Mouse (Mus musculus): ENCODE results near the gene Slc1a2. TPM values are rescaled to one million over a fixed set of nuclear protein-coding genes. Genes with fewer than 3 reads are reported as not detected.

The Slc1a2 gene
- polyA plus RNA-seq, 1 experiment from 2014 or later: 13.1 TPM

DNA sequence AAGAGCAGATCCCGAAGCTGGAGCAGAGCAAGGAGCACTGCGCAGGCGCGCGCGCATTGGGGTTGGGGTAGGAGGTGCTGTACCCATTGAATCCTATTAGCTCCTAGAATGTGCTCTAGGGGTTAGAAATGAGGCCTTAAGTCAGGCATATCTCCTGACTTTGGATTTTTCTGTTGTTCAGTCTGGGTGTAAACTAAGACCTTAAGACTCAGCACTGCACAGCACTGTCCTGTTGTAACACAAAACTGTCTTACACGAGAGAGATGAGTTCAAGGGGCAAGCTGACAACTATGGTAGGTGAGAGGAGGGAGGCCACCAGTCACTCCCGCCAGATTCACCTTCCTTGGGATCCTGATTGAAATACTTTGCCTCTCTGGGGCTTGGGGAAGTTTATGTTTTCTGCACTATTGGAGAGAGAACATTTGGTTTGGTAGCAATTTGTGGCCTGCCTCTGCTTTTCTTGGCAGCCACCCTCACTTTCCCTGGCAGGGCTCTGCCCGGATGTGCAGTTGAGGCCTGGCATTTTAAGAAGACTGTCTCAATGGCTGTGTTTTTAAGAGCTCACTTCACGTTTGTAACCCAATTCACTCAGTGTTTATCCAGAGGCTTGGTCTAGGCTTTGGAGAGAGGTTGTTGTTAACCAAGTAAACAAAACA, 9.5 kb upstream of the Slc1a2 start:
- H3K4me3 ChIP-seq (replicated peaks): no peak overlapping the region
- no peak overlapping the region for H3K27ac ChIP-seq
- no peak overlapping the region for H3K9ac ChIP-seq
- no peak for ATAC-seq (ENCODE audit: low FRiP score)
- H3K9me3 ChIP-seq: no peaks in the 10 kb centered on the region
- H3K4me2 ChIP-seq: no peak overlapping the region
- H3K36me3 ChIP-seq (replicated peaks): no peaks in the 10 kb centered on the region
- no peaks in the 10 kb centered on the region for H3K4me1 ChIP-seq
- H3K27me3 ChIP-seq: no peaks in the 10 kb centered on the region
- WGBS: 89% methylated on average over 10 of the region's 10 CpGs

GRCm38 (mm10) chr2:102650322-102650721, 8.1 kb upstream of the Slc1a2 start:
- ATAC-seq (ENCODE audit: low FRiP score): no peak
- no peak overlapping the region for H3K9ac ChIP-seq
- no peaks in the 10 kb centered on the region for H3K27me3 ChIP-seq
- H3K4me1 ChIP-seq: no peaks in the 10 kb centered on the region
- no peak overlapping the region for H3K4me3 ChIP-seq (replicated peaks)
- no peaks in the 10 kb centered on the region for H3K36me3 ChIP-seq (replicated peaks)
- WGBS: 85% methylated on average over 4 of the region's 4 CpGs
- no peaks in the 10 kb centered on the region for H3K9me3 ChIP-seq
- no peak overlapping the region for H3K4me2 ChIP-seq
- H3K27ac ChIP-seq: no peak overlapping the region

DNA sequence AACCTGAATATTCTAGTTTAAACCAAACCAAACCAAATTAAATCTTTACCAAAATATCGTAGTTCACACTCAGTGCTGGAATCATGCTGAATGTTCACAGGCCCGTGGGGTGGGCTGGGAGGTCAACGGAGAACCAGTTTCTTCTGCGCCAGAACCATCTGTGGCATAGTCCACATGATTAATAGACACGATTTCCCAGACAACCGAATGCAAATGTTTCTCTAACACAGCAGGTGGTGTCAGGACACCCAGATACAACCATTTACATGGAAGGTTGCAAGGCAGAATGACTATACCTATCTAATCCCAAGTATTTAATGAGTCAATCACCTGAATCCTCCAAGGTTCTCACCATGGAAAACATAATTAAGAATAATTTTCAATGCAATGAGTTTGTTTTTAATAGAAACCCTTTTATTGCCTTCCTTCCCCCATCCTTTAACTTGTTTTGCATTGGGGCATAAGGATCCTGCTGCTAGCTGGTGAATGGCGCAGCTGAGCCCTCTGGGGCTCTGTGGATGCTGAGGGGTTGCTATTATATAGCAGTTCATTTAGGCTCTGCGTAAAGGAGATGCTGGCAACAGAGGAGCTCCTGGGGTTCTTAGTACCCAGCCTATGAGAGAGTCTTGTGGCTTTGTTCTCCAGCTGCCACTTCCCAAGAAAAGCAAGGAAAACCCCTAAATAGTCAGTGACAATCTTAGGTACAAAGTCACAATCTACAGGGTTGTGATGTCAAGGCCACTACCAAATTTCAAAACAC, 2.3 kb upstream of the Slc1a2 start:
- Histone ChIP-seq H3K4me3 (replicated peaks) (no peak overlapping the region), H3K4me1 (peaks cover 40% of the 10 kb centered on the region), H3K9ac (no peak overlapping the region), H3K36me3 (replicated peaks) (no peaks in the 10 kb centered on the region), H3K9me3 (no peaks in the 10 kb centered on the region), H3K4me2 (no peak overlapping the region), H3K27me3 (peaks cover 9% of the 10 kb centered on the region), H3K27ac (peak overlapping the region; percentile 93; the same call in 1 of the 2 replicates)
- peak; percentile 41 for ATAC-seq (ENCODE audit: low FRiP score)
- 29% methylated on average over 8 of the region's 8 CpGs for WGBS

DNA sequence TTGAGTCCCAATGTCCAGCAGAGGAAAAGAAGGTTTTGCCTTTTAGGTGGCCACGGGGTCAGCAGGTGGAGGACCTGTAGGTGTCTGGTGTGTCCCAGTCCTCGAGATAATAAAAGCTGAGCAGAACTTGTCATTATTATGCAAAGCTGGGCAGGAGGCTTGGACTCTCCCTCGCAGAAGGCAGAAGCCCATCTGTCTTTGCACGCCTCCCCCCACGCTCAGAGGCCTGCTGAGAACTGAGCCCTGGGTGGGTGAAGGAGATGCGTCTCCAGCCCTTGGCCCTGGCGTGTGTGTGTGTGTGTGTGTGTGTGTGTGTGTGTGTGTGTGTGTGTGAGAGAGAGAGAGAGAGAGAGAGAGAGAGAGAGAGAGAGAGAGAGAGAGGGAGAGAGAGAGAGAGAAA, 733 bp upstream of the Slc1a2 start:
- ATAC-seq (ENCODE audit: low FRiP score): peak; percentile 19; the same call in 1 of the 2 replicates
- peak overlapping the region; percentile 74 for H3K4me3 ChIP-seq (replicated peaks)
- H3K27ac ChIP-seq: peak overlapping the region; percentile 93
- 8% methylated on average over 7 of the region's 7 CpGs for WGBS
- no peaks in the 10 kb centered on the region for H3K36me3 ChIP-seq (replicated peaks)
- no peaks in the 10 kb centered on the region for H3K9me3 ChIP-seq
- H3K4me1 ChIP-seq: peaks cover 55% of the 10 kb centered on the region
- H3K9ac ChIP-seq: peak overlapping the region; percentile 59; the same call in 1 of the 2 replicates
- peaks cover 9% of the 10 kb centered on the region for H3K27me3 ChIP-seq
- H3K4me2 ChIP-seq: peak overlapping the region; percentile 90

DNA sequence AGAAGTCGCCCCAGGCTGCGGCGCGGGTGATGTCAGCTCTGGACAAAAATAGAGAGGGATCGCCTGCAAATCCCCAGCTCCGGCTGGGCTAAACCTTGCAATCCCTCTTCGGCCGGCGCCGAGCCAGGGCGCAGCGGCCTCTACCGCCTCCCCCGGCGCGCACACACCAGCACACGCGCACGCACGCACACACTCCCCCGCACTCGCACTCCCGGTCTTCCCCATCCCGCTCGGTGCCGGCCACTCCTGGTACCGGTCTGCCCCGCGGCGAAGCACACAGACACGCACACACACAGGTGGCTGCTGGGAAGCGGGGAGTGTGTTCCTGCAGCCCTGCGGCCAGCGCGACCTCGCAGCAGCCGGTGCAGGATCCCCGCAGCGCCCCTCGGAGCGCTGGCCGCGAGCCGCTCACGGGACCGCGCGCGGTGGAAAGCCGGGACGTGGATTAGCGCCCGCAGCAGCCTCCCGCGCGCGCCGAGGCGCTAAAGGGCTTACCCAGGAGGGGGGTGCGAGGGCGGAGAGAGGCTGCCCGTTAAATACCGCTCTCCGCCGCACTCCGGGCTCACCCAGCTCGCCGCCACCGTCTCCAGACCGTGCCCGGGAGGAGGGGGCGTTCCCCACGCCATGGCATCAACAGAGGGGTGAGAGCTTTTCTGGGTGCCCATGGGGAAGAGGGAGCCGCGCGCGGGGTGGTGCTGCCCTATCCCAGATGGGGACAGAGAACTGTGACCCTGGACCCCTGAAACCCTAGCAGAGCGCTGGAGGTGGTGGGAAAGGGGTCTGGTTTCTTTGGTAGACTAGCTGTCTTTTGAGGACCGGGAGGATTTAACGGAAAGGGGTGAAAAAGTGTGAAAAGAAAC, 432 bp downstream of the Slc1a2 start:
- H3K27me3 ChIP-seq: peaks cover 9% of the 10 kb centered on the region
- peak overlapping the region; percentile 74 for H3K4me3 ChIP-seq (replicated peaks)
- peak overlapping the region; percentile 93 for H3K27ac ChIP-seq
- peak overlapping the region; percentile 90 for H3K4me2 ChIP-seq
- ATAC-seq (ENCODE audit: low FRiP score): peak; percentile 78
- WGBS: under 1% methylated on average over 75 of the region's 80 CpGs
- no peaks in the 10 kb centered on the region for H3K9me3 ChIP-seq
- H3K9ac ChIP-seq: peak overlapping the region; percentile 81
- no peaks in the 10 kb centered on the region for H3K36me3 ChIP-seq (replicated peaks)
- H3K4me1 ChIP-seq: peaks cover 66% of the 10 kb centered on the region

- peak overlapping the region; percentile 81 for H3K9ac ChIP-seq
- H3K27me3 ChIP-seq: peaks cover 9% of the 10 kb centered on the region
- peak overlapping the region; percentile 74 for H3K4me3 ChIP-seq (replicated peaks)
- peak overlapping the region; percentile 90 for H3K4me2 ChIP-seq
- peaks cover 72% of the 10 kb centered on the region for H3K4me1 ChIP-seq
- peak overlapping the region; percentile 93 for H3K27ac ChIP-seq
- WGBS: 2% methylated on average over 10 of the region's 10 CpGs
- peak; percentile 39; the same call in 1 of the 2 replicates for ATAC-seq (ENCODE audit: low FRiP score)
- no peaks in the 10 kb centered on the region for H3K9me3 ChIP-seq
- H3K36me3 ChIP-seq (replicated peaks): no peaks in the 10 kb centered on the region
These were observed 1.0 kb downstream of the Slc1a2 start for GRCm38 (mm10) chr2:102659521-102659830.

DNA sequence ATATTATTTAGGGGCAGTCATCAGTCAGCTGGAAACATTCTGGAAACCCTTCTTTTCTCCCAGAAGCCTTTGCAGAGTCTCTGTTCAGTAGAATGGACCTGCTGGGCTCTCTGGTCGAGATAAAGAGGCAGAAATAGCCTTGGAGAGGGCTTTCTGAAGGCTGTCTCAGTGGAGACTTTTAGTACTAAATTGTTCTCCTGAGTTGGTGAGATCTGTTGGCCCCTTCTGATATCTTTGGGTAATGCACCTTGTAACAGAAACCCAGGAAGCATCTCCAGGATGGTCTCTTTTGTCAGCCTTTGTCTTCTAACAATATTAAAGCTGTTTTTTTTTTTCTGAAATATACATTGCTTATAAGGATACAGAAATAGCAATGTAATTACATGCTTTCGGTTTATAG, 2.6 kb downstream of the Slc1a2 start:
- Histone ChIP-seq H3K4me3 (replicated peaks) (no peak overlapping the region), H3K36me3 (replicated peaks) (no peaks in the 10 kb centered on the region), H3K4me1 (peaks cover 66% of the 10 kb centered on the region), H3K9ac (no peak overlapping the region), H3K9me3 (no peaks in the 10 kb centered on the region), H3K27me3 (peaks cover 9% of the 10 kb centered on the region), H3K27ac (no peak overlapping the region), H3K4me2 (peak overlapping the region; percentile 90)
- ATAC-seq (ENCODE audit: low FRiP score): no peak
- WGBS: 48% methylated on average over 2 of the region's 2 CpGs

DNA sequence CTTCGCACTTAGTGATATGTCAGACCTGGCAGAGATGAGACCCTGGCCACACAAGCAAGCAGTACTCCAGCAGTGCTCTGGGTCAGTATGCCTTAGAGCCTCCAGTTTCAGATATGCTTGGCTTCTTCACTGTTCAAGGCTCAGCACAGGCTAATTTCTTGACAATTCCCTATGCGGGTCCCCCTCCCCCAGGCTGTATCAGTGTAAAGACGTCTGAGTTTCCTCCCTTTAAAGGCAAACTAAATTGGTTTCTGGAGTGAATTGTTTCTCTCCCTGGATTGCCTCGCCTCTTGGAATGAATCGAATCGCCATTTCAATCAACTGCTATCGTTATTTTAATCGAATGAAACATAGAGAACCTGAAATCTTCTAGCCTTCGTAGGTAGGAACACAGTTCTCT, 4.5 kb downstream of the Slc1a2 start:
- peak overlapping the region; percentile 90 for H3K4me2 ChIP-seq
- H3K9me3 ChIP-seq: no peaks in the 10 kb centered on the region
- H3K36me3 ChIP-seq (replicated peaks): no peaks in the 10 kb centered on the region
- no peak for ATAC-seq (ENCODE audit: low FRiP score)
- no peak overlapping the region for H3K4me3 ChIP-seq (replicated peaks)
- 34% methylated on average over 9 of the region's 9 CpGs for WGBS
- H3K4me1 ChIP-seq: peaks cover 51% of the 10 kb centered on the region
- 0 out of 2 replicates have a peak overlapping the region, but pooled peaks have one; percentile 12 for H3K9ac ChIP-seq
- H3K27ac ChIP-seq: peak overlapping the region; percentile 83
- peaks cover 9% of the 10 kb centered on the region for H3K27me3 ChIP-seq

DNA sequence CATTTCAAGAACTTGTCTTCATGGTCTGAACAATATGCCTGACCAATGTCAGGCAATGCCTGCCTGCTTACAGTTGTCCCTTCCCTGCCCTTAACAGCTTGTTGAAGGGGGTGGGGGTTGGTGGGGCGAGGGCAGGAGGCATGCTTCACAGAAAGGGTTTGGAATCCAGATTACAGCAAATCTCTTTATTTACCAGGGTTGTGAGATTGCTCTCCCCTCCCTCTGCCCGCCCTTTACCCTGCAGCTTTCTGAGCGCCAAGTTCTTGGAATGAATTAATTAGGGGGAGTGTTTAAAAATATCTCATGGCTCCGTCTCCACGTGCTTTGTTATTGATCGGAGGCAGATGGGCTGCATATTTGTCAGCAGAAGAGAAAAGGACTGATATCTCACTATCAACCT, 4.9 kb downstream of the Slc1a2 start:
- Histone ChIP-seq H3K27me3 (peaks cover 9% of the 10 kb centered on the region), H3K27ac (peak overlapping the region; percentile 83), H3K4me1 (peaks cover 48% of the 10 kb centered on the region), H3K4me3 (replicated peaks) (no peak overlapping the region), H3K36me3 (replicated peaks) (no peaks in the 10 kb centered on the region), H3K4me2 (peak overlapping the region; percentile 90), H3K9me3 (no peaks in the 10 kb centered on the region), H3K9ac (0 out of 2 replicates have a peak overlapping the region, but pooled peaks have one; percentile 12)
- ATAC-seq (ENCODE audit: low FRiP score): peak; percentile 30; the same call in 1 of the 2 replicates
- WGBS: 6% methylated on average over 6 of the region's 6 CpGs

DNA sequence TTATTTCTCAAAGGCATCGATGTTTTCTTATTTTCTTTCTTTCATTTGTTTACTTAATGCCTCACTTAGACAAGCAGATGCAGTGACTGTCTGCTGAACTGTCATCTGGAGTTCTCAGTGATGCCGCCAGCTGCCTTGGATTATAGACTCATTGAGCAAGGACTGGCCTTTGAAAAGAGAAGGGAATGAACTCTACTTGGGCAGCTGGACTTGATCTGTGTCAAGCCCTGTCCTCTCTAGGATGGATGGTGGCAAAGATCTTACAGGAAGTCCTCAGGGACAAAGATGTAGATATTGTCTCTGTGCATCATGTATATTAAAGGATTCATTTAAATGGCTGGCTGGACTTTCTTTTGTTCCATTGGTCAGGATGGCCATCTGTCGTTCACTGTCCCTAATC, 5.4 kb downstream of the Slc1a2 start:
- Histone ChIP-seq H3K9ac (no peak overlapping the region), H3K4me3 (replicated peaks) (no peak overlapping the region), H3K27ac (peak overlapping the region; percentile 75), H3K9me3 (no peaks in the 10 kb centered on the region), H3K36me3 (replicated peaks) (no peaks in the 10 kb centered on the region), H3K4me2 (peak overlapping the region; percentile 90; the same call in 1 of the 2 replicates), H3K4me1 (peaks cover 48% of the 10 kb centered on the region), H3K27me3 (peaks cover 9% of the 10 kb centered on the region)
- ATAC-seq (ENCODE audit: low FRiP score): no peak
- WGBS: 49% methylated on average over 3 of the region's 3 CpGs

DNA sequence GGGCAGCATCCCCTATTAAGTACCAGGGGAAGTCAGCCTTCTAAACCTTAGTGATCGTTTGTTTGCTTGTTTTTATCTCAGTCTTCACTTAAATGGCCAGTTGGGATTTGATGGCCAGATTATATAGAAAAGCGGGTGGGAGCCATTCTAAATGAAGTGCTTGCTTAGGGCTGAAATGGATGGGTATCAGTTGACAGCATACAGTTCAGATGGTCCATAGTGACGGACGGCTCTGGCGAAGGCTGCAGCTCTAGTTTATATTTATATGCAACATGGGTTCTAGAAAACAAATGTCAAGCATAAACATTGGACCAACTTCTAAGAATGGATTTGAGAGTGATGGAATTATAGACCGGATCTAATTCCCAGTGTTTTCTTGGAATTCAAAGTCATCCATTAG, 9.5 kb downstream of the Slc1a2 start:
- WGBS: 89% methylated on average over 6 of the region's 6 CpGs
- ATAC-seq (ENCODE audit: low FRiP score): no peak
- Histone ChIP-seq H3K9ac (no peak overlapping the region), H3K36me3 (replicated peaks) (no peaks in the 10 kb centered on the region), H3K27ac (no peak overlapping the region), H3K4me1 (peaks cover 23% of the 10 kb centered on the region), H3K4me2 (no peak overlapping the region), H3K4me3 (replicated peaks) (no peak overlapping the region), H3K27me3 (no peaks in the 10 kb centered on the region), H3K9me3 (no peaks in the 10 kb centered on the region)

GRCm38 (mm10) chr2:102669580-102669979, 11.1 kb downstream of the Slc1a2 start:
- H3K27ac ChIP-seq: no peak overlapping the region
- H3K9ac ChIP-seq: no peak overlapping the region
- H3K27me3 ChIP-seq: no peaks in the 10 kb centered on the region
- no peak overlapping the region for H3K4me3 ChIP-seq (replicated peaks)
- no peaks in the 10 kb centered on the region for H3K36me3 ChIP-seq (replicated peaks)
- 42% methylated on average over 6 of the region's 6 CpGs for WGBS
- no peaks in the 10 kb centered on the region for H3K9me3 ChIP-seq
- no peak overlapping the region for H3K4me2 ChIP-seq
- peaks cover 17% of the 10 kb centered on the region for H3K4me1 ChIP-seq
- ATAC-seq (ENCODE audit: low FRiP score): no peak
